ENCODE assay signal across 18 mouse cellular contexts in genomic region chr11:56341731-56342130, GRCm38 (mm10).
"Had no signal": no experiment of that assay in that cellular context is flagged by ENCODE, and none has a peak within 500 bp of the region (broad histone marks: within the 10 kb centered on the region; RNA-seq: fewer than 3 reads in every experiment).

No protein-coding gene starts in this region.

- H3K9ac ChIP-seq: limb, embryonic 13.5 days; liver, embryonic 12.5 days; liver, embryonic 15.5 days; lung, embryonic 15.5 days; midbrain, embryonic 12.5 days had no signal

- H3K4me2 ChIP-seq: limb, embryonic 13.5 days; liver, embryonic 12.5 days; liver, embryonic 15.5 days; lung, embryonic 15.5 days; midbrain, embryonic 12.5 days had no signal

- H3K4me1 ChIP-seq: limb, embryonic 10.5 days; limb, embryonic 13.5 days; liver, embryonic 12.5 days; liver, embryonic 15.5 days; lung, embryonic 15.5 days; midbrain, embryonic 12.5 days had no signal

- DNase-seq: kidney, adult 9 months; kidney, postnatal 14 days; kidney, postnatal 4 days; liver; lung, adult 18-20 months; lung, postnatal 14 days; thymus, adult 2 months; thymus, postnatal 14 days; thymus, postnatal 4 days had no signal

- H3K27ac ChIP-seq: limb, embryonic 10.5 days; limb, embryonic 13.5 days; liver, embryonic 12.5 days; liver, embryonic 15.5 days; lung, embryonic 15.5 days; macrophage; midbrain, embryonic 12.5 days; stomach, postnatal 0 days had no signal

- H3K4me3 ChIP-seq: limb, embryonic 10.5 days; limb, embryonic 13.5 days; liver, embryonic 12.5 days; liver, embryonic 15.5 days; lung, embryonic 15.5 days; midbrain, embryonic 12.5 days had no signal

- H3K9me3 ChIP-seq: limb, embryonic 10.5 days; limb, embryonic 13.5 days; liver, embryonic 12.5 days; liver, embryonic 15.5 days; lung, embryonic 15.5 days; midbrain, embryonic 12.5 days had no signal

- ATAC-seq: liver, embryonic 12.5 days; midbrain, embryonic 16.5 days had no signal

- H3K36me3 ChIP-seq: limb, embryonic 10.5 days; limb, embryonic 13.5 days; liver, embryonic 12.5 days; liver, embryonic 15.5 days; lung, embryonic 15.5 days; midbrain, embryonic 12.5 days had no signal

- H3K27me3 ChIP-seq: limb, embryonic 13.5 days; liver, embryonic 12.5 days; liver, embryonic 15.5 days; lung, embryonic 15.5 days; midbrain, embryonic 12.5 days had no signal
